Mouse (Mus musculus): ENCODE data around the gene Gm20388. TPM values are rescaled to one million over a fixed set of nuclear protein-coding genes. Genes with fewer than 3 reads are reported as not detected.

Gene Gm20388
- total RNA-seq, 2 experiments from 2014 or later = 10.7 TPM; not detected in 1

GRCm38 (mm10) chr8:120610824-120611223, 700.2 kb downstream of the Gm20388 start:
- DNase-seq (ENCODE audit: low spot score in 2 of 2) = no peak

DNA sequence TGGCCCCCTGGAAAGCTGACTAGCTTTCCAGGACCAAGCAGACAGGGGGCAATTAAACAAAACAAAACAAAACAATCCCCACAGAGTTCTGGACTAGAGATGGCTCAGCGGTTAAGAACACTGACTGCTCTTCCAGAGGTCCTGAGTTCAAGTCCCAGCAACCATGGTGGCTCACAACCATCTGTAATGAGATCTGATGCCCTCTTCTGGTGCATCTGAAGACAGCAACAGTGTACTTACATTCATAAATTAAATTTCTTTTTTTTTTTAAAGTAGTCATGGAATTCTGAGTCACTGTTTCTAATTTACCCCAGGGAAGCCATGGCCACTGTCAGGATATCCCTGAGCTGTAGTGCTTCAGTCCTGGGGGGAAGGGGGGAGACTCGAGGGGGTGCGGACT, 703.9 kb downstream of the Gm20388 start:
- DNase-seq (ENCODE audit: low spot score in 2 of 2) = no peak

- no peak for DNase-seq (ENCODE audit: low spot score in 2 of 2)
Observed at GRCm38 (mm10) chr8:120616663-120617626, 706.3 kb downstream of the Gm20388 start.

DNA sequence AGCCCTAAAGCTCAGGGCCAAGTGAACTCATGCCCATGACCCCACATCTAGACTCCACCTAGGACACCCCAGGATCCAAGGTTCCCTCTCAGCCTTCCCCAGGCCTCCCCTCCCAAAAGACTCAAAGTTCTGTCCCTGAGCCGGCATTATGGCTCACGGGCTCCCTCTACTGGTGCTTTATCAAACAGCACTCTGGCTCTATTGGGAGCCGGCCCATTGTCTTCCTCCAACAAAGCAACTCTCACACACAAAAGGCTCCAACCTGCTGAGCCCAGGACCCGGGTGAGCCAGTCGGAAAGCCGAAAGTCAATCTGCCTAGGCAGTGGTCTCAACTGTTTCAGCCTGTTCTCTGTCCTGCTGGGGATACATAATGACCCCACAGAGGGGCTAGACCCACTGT, 707.5 kb downstream of the Gm20388 start:
- DNase-seq (ENCODE audit: low spot score in 2 of 2) = peak in 1 of 2 experiments; percentile 87

- peak in 1 of 2 experiments; percentile 74 for DNase-seq (ENCODE audit: low spot score in 2 of 2)
Observed at GRCm38 (mm10) chr8:120619235-120620180, 708.9 kb downstream of the Gm20388 start.

DNA sequence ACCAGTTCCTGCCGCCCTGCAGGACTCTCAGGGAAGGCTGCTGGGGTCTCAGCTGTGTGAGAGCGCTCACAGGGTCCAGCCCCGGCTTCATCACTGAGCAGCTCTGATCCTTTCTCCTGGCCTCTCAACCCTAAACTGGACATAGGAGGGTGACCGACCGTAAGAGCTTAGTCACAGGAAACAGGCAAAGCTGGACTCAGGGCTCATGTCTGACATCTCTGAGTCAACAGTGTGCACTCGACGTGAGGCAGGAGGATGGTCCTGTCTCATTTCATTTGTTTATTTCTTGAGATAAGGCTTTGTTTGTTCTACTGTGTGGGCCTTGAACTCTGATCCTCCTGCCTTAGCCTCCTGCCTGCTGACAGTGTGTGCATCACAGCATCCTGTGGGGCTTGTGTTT, 709.8 kb downstream of the Gm20388 start:
- no peak for DNase-seq (ENCODE audit: low spot score in 2 of 2)

DNA sequence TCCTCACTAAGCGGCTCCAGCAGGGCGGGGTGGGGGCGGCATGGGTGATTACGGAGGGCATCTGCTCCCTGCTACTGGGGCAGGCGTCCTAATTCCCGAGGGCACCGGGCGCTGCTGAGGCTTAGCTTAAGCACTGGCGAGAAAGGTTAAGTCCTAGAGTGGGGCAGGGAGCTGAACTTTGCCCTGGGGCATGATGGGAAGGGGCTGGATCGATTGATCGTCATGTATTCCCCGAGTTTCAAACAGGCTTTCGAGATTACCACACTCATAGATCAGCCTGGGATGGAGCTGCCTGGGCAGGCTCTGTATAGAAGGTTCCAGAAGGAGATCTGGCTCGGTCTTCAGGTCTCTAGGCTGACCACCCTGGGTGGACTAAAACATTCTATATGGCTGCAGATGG, 711.5 kb downstream of the Gm20388 start:
- no peak for DNase-seq (ENCODE audit: low spot score in 2 of 2)

- no peak for DNase-seq (ENCODE audit: low spot score in 2 of 2)
Observed at GRCm38 (mm10) chr8:120623608-120624007, 713.0 kb downstream of the Gm20388 start.

GRCm38 (mm10) chr8:120626461-120626860, 715.8 kb downstream of the Gm20388 start:
- no peak for DNase-seq (ENCODE audit: low spot score in 2 of 2)

DNA sequence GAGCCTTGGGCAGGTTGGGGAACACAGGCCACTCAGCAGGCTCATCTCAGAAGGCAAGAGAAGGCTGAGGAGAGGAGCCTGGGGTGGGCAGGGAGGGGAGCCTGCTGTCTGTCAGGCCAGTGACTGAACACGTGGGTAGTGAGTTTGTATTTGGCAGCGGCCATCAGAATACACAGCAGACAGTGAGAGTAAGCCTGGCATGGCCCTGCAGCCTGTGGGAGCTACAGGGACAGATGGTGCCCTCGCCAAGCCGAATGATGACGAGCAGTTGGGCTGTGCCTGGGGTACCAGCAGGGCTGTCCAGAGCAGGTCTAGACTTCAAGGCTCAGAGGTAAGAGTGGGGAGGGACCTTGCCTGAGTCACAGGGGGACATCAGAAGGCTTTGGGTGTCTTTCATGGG, 716.7 kb downstream of the Gm20388 start:
- DNase-seq (ENCODE audit: low spot score in 2 of 2) = peak in 1 of 2 experiments; percentile 73

GRCm38 (mm10) chr8:120630031-120630430, 719.4 kb downstream of the Gm20388 start:
- no peak for DNase-seq (ENCODE audit: low spot score in 2 of 2)

GRCm38 (mm10) chr8:120630848-120631247, 720.2 kb downstream of the Gm20388 start:
- no peak for DNase-seq (ENCODE audit: low spot score in 2 of 2)

DNA sequence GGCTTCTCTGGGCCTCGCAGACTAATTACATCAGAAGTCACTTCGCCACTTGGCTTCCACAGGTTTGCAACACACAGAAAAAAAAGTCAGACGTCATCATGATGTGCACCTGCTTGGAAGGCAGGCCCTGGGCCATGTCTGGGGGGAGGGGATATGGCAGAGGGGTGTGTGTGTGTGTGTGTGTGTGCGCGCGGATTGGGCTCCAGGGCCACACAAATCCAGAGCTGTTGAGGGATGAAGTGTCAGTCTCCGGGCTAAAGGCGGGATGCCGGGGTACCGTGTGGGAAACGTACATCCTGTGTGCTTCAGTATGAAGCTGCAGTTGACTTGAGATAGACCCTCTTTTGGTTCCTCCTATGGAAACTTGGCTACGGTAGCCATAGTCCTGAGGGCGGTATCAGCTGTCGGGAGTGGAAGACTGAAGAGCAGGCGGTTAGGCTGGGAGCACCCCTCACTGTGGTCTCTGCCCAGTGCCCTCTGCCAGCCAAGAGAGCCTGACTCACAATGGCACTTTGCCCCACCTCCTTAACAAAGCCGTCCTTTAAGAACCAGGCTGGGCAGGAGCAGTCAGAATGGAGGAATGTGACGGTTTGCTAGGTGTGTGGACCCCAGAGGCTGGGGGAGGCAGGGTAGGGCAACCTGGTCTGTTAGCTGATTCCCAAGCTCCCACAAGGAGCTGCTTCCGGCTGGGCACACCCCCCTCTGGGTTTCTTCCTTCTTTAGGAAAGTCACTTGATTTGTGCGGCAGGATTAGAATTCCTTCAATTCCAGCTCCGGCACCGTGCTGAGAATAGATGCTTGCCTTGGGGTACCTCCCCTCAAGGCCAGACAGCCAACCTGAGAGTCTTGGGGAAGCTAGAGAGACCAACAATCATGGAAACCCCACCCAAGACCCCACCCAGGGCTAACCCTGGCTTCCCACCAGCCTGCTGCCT, 721.1 kb downstream of the Gm20388 start:
- DNase-seq (ENCODE audit: low spot score in 2 of 2) = no peak

DNA sequence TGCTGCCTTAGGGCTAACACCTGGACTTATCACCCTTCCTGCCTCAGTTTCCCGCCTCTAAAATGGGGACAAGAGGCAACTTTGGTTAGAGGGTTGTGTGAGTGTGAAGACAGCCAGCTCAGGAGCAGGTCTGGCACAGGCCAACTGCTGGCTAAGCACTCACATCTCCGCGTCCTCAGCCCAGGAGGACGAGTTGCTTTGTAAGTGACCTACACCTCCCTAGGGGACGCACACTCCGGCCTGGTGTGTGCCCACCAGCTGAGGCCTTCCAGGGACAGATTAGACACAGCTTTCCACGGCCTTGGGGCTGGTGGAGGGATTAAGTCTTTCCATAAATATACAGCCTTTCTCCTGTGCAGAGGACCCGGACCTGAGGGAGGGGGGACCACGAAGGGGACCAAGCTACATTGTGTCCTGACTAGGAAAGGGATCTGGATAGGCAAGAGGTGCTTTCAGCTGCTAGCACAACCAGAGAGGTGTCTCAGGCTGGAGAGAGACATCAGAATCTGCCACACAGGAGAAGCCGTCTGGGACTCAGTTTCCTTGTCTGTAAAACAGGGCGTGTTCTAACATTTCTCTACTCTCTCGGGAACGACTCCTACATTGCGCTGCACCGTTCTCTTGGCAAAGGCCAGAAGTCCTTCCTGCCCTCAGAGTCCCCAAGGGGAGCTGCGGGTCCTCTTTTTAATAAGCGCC, 722.5 kb downstream of the Gm20388 start:
- no peak for DNase-seq (ENCODE audit: low spot score in 2 of 2)

DNA sequence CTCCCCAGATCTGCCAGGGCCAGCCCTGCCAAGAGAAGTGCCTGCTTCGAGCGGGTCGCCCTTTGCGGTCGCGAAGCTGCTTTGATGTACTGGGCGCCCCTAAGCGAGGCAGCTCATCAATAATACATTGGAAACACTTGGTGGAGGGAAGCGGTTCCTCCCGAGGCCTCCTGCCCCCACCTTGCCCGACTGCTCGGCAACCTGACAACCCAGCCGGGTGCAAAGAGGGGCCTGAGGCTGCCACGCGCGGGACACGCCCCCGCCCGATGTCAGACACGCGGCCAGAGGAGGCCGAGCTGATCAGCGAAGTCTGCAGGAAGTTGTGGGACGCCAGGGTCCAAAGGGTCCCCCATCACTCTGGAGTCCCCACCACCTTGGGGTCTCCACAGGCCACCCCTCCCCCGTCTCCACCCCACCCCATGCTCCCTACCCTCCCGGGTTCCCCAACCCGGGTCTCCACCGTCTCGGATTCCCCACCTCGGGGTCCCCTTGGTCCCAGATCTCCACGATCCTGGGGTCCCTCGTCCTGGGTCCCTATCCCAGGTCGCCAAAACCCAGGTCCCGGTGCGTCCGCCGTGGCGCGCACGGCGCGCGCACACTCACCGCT, 723.1 kb downstream of the Gm20388 start:
- no peak for DNase-seq (ENCODE audit: low spot score in 2 of 2)

GRCm38 (mm10) chr8:120634329-120634839, 723.7 kb downstream of the Gm20388 start:
- DNase-seq (ENCODE audit: low spot score in 2 of 2) = peak; percentile 35 to 53

DNA sequence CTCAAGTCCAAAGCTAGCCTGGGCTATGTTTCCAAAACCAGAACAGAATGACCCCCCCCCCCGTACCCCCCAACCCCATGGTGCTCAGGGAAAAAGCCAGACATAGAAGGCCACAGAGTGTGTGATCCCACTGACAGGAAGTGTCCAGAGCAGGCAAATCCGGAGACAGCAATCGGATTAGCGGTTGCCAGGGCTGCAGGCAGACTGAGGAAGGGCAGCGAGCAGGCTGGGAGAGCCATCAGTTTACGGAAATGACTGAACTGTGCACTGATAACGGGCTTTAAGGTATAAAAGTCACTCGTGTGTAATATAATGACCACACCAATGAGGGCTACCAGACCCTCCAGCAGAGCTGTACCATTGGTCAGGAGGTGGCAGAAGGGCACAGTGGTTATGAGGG, 730.6 kb downstream of the Gm20388 start:
- no peak for DNase-seq (ENCODE audit: low spot score in 2 of 2)

- DNase-seq (ENCODE audit: low spot score in 2 of 2) = no peak
Observed at GRCm38 (mm10) chr8:120642031-120642662, 731.5 kb downstream of the Gm20388 start.

DNA sequence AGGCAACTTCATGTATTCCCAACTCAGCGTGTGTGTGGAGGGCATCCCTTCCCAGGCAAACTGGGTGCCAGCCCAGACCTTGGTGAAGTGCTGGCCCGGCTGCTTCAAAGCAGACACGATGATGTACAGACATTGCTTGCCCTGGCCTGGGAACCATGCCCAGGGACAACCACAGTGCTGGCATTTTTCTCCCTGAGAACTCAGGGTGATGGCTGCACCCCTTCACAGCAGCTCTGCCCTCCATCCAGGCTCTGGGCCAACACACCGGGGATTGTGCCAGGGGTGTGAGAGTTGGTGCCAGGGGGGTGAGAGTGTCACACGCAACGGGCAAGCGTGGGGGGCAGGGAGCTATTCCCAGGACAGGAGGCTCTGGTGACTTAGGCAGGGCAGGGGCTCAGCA, 734.0 kb downstream of the Gm20388 start:
- DNase-seq (ENCODE audit: low spot score in 2 of 2) = peak; percentile 70 to 77

All from layer of hippocampus, adult 18-20 months (tissue).